19 mouse cellular contexts compared by ENCODE assay signal in genomic region chr5:4326309-4327014, GRCm38 (mm10).
DNase-seq lines count a peak whose midpoint lies in the region; ATAC-seq and TF ChIP-seq lines count a peak whose summit lies in the region.
"Had no signal": no experiment of that assay in that cellular context is flagged by ENCODE, and none has a peak within 500 bp of the region (broad histone marks: within the 10 kb centered on the region; RNA-seq: fewer than 3 reads in every experiment).

No protein-coding gene starts in this region.

- H3K4me1 ChIP-seq in embryonic facial prominence, embryonic 11.5 days (ENCODE audit: control insufficient read depth, insufficient read depth, low read length) = no peaks in the 10 kb centered on the region
- H3K4me1 ChIP-seq in embryonic facial prominence, embryonic 10.5 days = peaks cover 18% of the 10 kb centered on the region
- H3K4me1 ChIP-seq in kidney, embryonic 15.5 days = peaks cover 13% of the 10 kb centered on the region
- H3K4me1 ChIP-seq in liver, embryonic 14.5 days (replicated peaks; ENCODE audit: control insufficient read depth in 2 of 2, insufficient read depth in 2 of 2, low read length in 1 of 2) = peaks cover 0 to 6% of the 10 kb centered on the region in 2 experiments; a peak in 2 of 4 replicates
- H3K4me1 ChIP-seq: forebrain, embryonic 12.5 days; hindbrain, embryonic 15.5 days had no signal

- TF ChIP-seq EP300 in liver, embryonic 14.5 days (IDR thresholded peaks at IDR 0.05; ENCODE audit: low read depth) = no peak

- no peak overlapping the region for H3K4me3 ChIP-seq in embryonic facial prominence, embryonic 11.5 days (ENCODE audit: low read depth, low read length)
- H3K4me3 ChIP-seq in embryonic facial prominence, embryonic 10.5 days = no peak overlapping the region
- no peak overlapping the region for H3K4me3 ChIP-seq in kidney, embryonic 15.5 days (replicated peaks)
- no peak overlapping the region for H3K4me3 ChIP-seq in liver, embryonic 14.5 days (ENCODE audit: insufficient read depth in 1 of 2, low read depth in 2 of 2, low read length in 2 of 2)
- H3K4me3 ChIP-seq: embryonic facial prominence, embryonic 12.5 days; forebrain, embryonic 12.5 days; hindbrain, embryonic 15.5 days had no signal

- H3K4me2 ChIP-seq in embryonic facial prominence, embryonic 11.5 days (ENCODE audit: low read depth, low read length) = no peak overlapping the region
- no peak overlapping the region for H3K4me2 ChIP-seq in kidney, embryonic 15.5 days
- no peak overlapping the region for H3K4me2 ChIP-seq in liver, embryonic 14.5 days (ENCODE audit: low read depth)
- H3K4me2 ChIP-seq: embryonic facial prominence, embryonic 12.5 days; forebrain, embryonic 12.5 days; hindbrain, embryonic 15.5 days had no signal

- ATAC-seq in embryonic facial prominence, embryonic 11.5 days (replicated peaks; ENCODE audit: insufficient number of reproducible peaks, low FRiP score, low TSS enrichment, low read depth) = no peak; the same call in 1 of the 2 replicates
- no peak for ATAC-seq in kidney, embryonic 15.5 days (replicated peaks; ENCODE audit: low FRiP score)
- ATAC-seq in liver, embryonic 14.5 days (ENCODE audit: insufficient read depth) = peak; percentile 70; the same call in 1 of the 2 replicates
- ATAC-seq: Patski had no signal

- H3K27ac ChIP-seq in embryonic facial prominence, embryonic 11.5 days (replicated peaks; ENCODE audit: low read depth, low read length) = no peak overlapping the region
- no peak overlapping the region for H3K27ac ChIP-seq in embryonic facial prominence, embryonic 10.5 days (replicated peaks)
- H3K27ac ChIP-seq in kidney, embryonic 15.5 days = peak overlapping the region; percentile 74
- no peak overlapping the region for H3K27ac ChIP-seq in liver, embryonic 14.5 days
- H3K27ac ChIP-seq: forebrain, embryonic 12.5 days; hindbrain, embryonic 15.5 days; macrophage had no signal

- no peak overlapping the region for H3K9ac ChIP-seq in embryonic facial prominence, embryonic 11.5 days (replicated peaks; ENCODE audit: low read length)
- no peak overlapping the region for H3K9ac ChIP-seq in kidney, embryonic 15.5 days
- H3K9ac ChIP-seq in liver, embryonic 14.5 days (replicated peaks) = no peak overlapping the region
- H3K9ac ChIP-seq: embryonic facial prominence, embryonic 12.5 days; forebrain, embryonic 12.5 days; hindbrain, embryonic 15.5 days had no signal

- no peak for TF ChIP-seq CTCF in liver, embryonic 14.5 days (IDR thresholded peaks at IDR 0.05; ENCODE audit: low read depth)

- no peaks in the 10 kb centered on the region for H3K36me3 ChIP-seq in embryonic facial prominence, embryonic 11.5 days (replicated peaks; ENCODE audit: control insufficient read depth, insufficient read depth, low read depth, low read length)
- no peaks in the 10 kb centered on the region for H3K36me3 ChIP-seq in embryonic facial prominence, embryonic 10.5 days (replicated peaks)
- H3K36me3 ChIP-seq in kidney, embryonic 15.5 days = no peaks in the 10 kb centered on the region
- H3K36me3 ChIP-seq in liver, embryonic 14.5 days (replicated peaks; ENCODE audit: control insufficient read depth, insufficient read depth, low read depth) = no peaks in the 10 kb centered on the region
- H3K36me3 ChIP-seq: embryonic facial prominence, embryonic 12.5 days; forebrain, embryonic 12.5 days; hindbrain, embryonic 15.5 days had no signal

- H3K9me3 ChIP-seq in embryonic facial prominence, embryonic 11.5 days (replicated peaks; ENCODE audit: control insufficient read depth, low read length) = no peaks in the 10 kb centered on the region
- H3K9me3 ChIP-seq in embryonic facial prominence, embryonic 10.5 days = no peaks in the 10 kb centered on the region
- no peaks in the 10 kb centered on the region for H3K9me3 ChIP-seq in kidney, embryonic 15.5 days (replicated peaks)
- no peaks in the 10 kb centered on the region for H3K9me3 ChIP-seq in liver, embryonic 14.5 days (ENCODE audit: control insufficient read depth, low read length)
- H3K9me3 ChIP-seq: embryonic facial prominence, embryonic 12.5 days; forebrain, embryonic 12.5 days; hindbrain, embryonic 15.5 days had no signal

- DNase-seq in embryonic facial prominence, embryonic 11.5 days (ENCODE audit: low spot score) = peak; percentile 26
- no peak for DNase-seq in embryonic facial prominence, embryonic 10.5 days (ENCODE audit: low spot score)
- DNase-seq in kidney, postnatal 4 days = no peak
- peak; percentile 54 for DNase-seq in embryo, embryonic 11 days
- no peak for DNase-seq in liver, embryonic 14.5 days (ENCODE audit: low read depth in 3 of 3, low spot score in 3 of 3)
- no peak for DNase-seq in adrenal gland, adult (ENCODE audit: inconsistent age in 2 of 2, low spot score in 1 of 2)
- no peak for DNase-seq in thymus, postnatal 25 days
- DNase-seq: cerebellum, adult 2 months; kidney, postnatal 14 days; layer of hippocampus, postnatal 36 days; left cerebral cortex, postnatal 4 days; midbrain, embryonic 14.5 days had no signal

- H3K27me3 ChIP-seq in embryonic facial prominence, embryonic 11.5 days (ENCODE audit: control insufficient read depth, insufficient read depth, low read length) = no peaks in the 10 kb centered on the region
- no peaks in the 10 kb centered on the region for H3K27me3 ChIP-seq in embryonic facial prominence, embryonic 10.5 days (replicated peaks; ENCODE audit: low read depth, poor library complexity, severe bottlenecking)
- no peaks in the 10 kb centered on the region for H3K27me3 ChIP-seq in kidney, embryonic 15.5 days
- H3K27me3 ChIP-seq in liver, embryonic 14.5 days (ENCODE audit: control insufficient read depth, insufficient read depth, low read length) = no peaks in the 10 kb centered on the region
- H3K27me3 ChIP-seq: CH12.LX; embryonic facial prominence, embryonic 12.5 days; forebrain, embryonic 12.5 days; hindbrain, embryonic 15.5 days; Patski had no signal

- 27% methylated on average over 8 of the region's 8 CpGs for WGBS in embryonic facial prominence, embryonic 11.5 days
- 28% methylated on average over 8 of the region's 8 CpGs for WGBS in embryonic facial prominence, embryonic 10.5 days
- WGBS in kidney, embryonic 15.5 days = 18% methylated on average over 8 of the region's 8 CpGs
- WGBS in liver, embryonic 14.5 days (ENCODE audit: insufficient replicate concordance) = 36% methylated on average over 8 of the region's 8 CpGs

Comparison
In these comparisons a context has a peak if more than half of its experiments do, and no peak if none do; other contexts are left out.
1. DNase-seq: peak in embryonic facial prominence, embryonic 11.5 days (single experiment) and embryo, embryonic 11 days (single experiment); none in embryonic facial prominence, embryonic 10.5 days (single experiment), kidney, postnatal 4 days (0 of 2), liver, embryonic 14.5 days (0 of 3), adrenal gland, adult (0 of 2) and thymus, postnatal 25 days (single experiment).